ENCODE assay signal across 23 mouse cellular contexts in genomic region chr2:165305438-165305837, GRCm38 (mm10). TPM values are rescaled to one million over a fixed set of nuclear protein-coding genes. Genes with fewer than 3 reads are reported as not detected.
DNase-seq lines count a peak whose midpoint lies in the region; ATAC-seq and TF ChIP-seq lines count a peak whose summit lies in the region.
"Had no signal": no experiment of that assay in that cellular context is flagged by ENCODE, and none has a peak within 500 bp of the region (broad histone marks: within the 10 kb centered on the region; RNA-seq: fewer than 3 reads in every experiment).

No protein-coding gene starts in this region.

- H3K4me1 ChIP-seq in kidney, adult 2 months (ENCODE audit: control insufficient read depth, insufficient read depth, low read length) = peaks cover 17% of the 10 kb centered on the region; the same call in 1 of the 2 replicates
- peaks cover 16% of the 10 kb centered on the region for H3K4me1 ChIP-seq in kidney, embryonic 16.5 days (ENCODE audit: insufficient read depth, low read length)
- no peaks in the 10 kb centered on the region; the same call in 1 of the 2 replicates for H3K4me1 ChIP-seq in liver, embryonic 11.5 days (replicated peaks; ENCODE audit: control insufficient read depth, insufficient read depth, low read length)
- H3K4me1 ChIP-seq: embryonic facial prominence, embryonic 15.5 days; heart, embryonic 10.5 days had no signal

- no peak overlapping the region for H3K4me2 ChIP-seq in kidney, embryonic 16.5 days (replicated peaks; ENCODE audit: low read depth, low read length)
- H3K4me2 ChIP-seq in liver, embryonic 11.5 days = 0 out of 2 replicates have a peak overlapping the region, but pooled peaks have one; percentile 6
- H3K4me2 ChIP-seq: embryonic facial prominence, embryonic 15.5 days; forebrain, embryonic 15.5 days had no signal

- TF ChIP-seq CTCF in kidney, adult 2 months (conservative IDR thresholded peaks at IDR 0.05; ENCODE audit: insufficient read depth, insufficient read length, low read depth, low read length) = no peak

- peaks cover 1% of the 10 kb centered on the region; the same call in 1 of the 2 replicates for H3K36me3 ChIP-seq in kidney, adult 2 months (ENCODE audit: control insufficient read depth, insufficient read depth, low read length)
- H3K36me3 ChIP-seq in kidney, embryonic 16.5 days (ENCODE audit: insufficient read depth, low read length) = peaks cover 46% of the 10 kb centered on the region
- H3K36me3 ChIP-seq in liver, embryonic 11.5 days (ENCODE audit: control insufficient read depth, insufficient read depth, low read length) = peaks cover 15% of the 10 kb centered on the region

- no peak overlapping the region for H3K9ac ChIP-seq in kidney, embryonic 16.5 days (replicated peaks; ENCODE audit: low read length)
- no peak overlapping the region for H3K9ac ChIP-seq in liver, embryonic 11.5 days (ENCODE audit: low read depth, low read length)
- H3K9ac ChIP-seq: embryonic facial prominence, embryonic 15.5 days; forebrain, embryonic 15.5 days had no signal

- no peaks in the 10 kb centered on the region for H3K27me3 ChIP-seq in kidney, adult 2 months (replicated peaks; ENCODE audit: control insufficient read depth, insufficient read depth, low read length)
- H3K27me3 ChIP-seq in kidney, embryonic 16.5 days (ENCODE audit: insufficient read depth, low read length) = no peaks in the 10 kb centered on the region
- H3K27me3 ChIP-seq in liver, embryonic 11.5 days (replicated peaks; ENCODE audit: control insufficient read depth, insufficient read depth, low read length) = no peaks in the 10 kb centered on the region
- H3K27me3 ChIP-seq: embryonic facial prominence, embryonic 15.5 days; forebrain, embryonic 15.5 days had no signal

- H3K27ac ChIP-seq in kidney, adult 2 months (ENCODE audit: insufficient read depth, low read depth, low read length) = no peak overlapping the region
- H3K27ac ChIP-seq in kidney, embryonic 16.5 days (ENCODE audit: low read length) = no peak overlapping the region
- H3K27ac ChIP-seq in liver, embryonic 11.5 days (ENCODE audit: low read depth, low read length) = no peak overlapping the region; the same call in 1 of the 2 replicates
- H3K27ac ChIP-seq: embryonic facial prominence, embryonic 15.5 days; forebrain, embryonic 15.5 days; heart, embryonic 10.5 days had no signal

- TF ChIP-seq POLR2A in kidney, adult 2 months (IDR thresholded peaks at IDR 0.05; ENCODE audit: low read depth, low read length) = no peak

- peak; percentile 59 for DNase-seq in kidney, adult 2 months
- DNase-seq in liver, embryonic 11.5 days (ENCODE audit: low spot score) = no peak
- DNase-seq in liver = no peak
- peak; percentile 30 for DNase-seq in lung, postnatal 36 days
- DNase-seq in lung, adult 18-20 months = no peak
- DNase-seq in heart, adult 9 months (ENCODE audit: low spot score in 2 of 2) = no peak
- DNase-seq: adrenal gland, adult 8-10 months; adrenal gland, postnatal 36 days; B cell, adult 2 months; cerebellum, adult 2 months; cerebellum, postnatal 10 days; embryo, embryonic 11 days; gastrocnemius, postnatal 36 days; heart, adult 11 months; heart, postnatal 10 days; heart, postnatal 4 days had no signal

- no peaks in the 10 kb centered on the region for H3K9me3 ChIP-seq in kidney, embryonic 16.5 days (ENCODE audit: low read length)
- H3K9me3 ChIP-seq in liver, embryonic 11.5 days (ENCODE audit: control insufficient read depth, low read length) = no peaks in the 10 kb centered on the region
- H3K9me3 ChIP-seq: embryonic facial prominence, embryonic 15.5 days; forebrain, embryonic 15.5 days; G1E; heart, embryonic 10.5 days had no signal

- no peak for ATAC-seq in kidney, embryonic 16.5 days (ENCODE audit: low FRiP score, low TSS enrichment)
- no peak for ATAC-seq in liver, embryonic 11.5 days (replicated peaks; ENCODE audit: low FRiP score)
- ATAC-seq: CD4-positive, CD25-positive, alpha-beta regulatory T cell, adult 4 months; forebrain, embryonic 15.5 days had no signal

- WGBS in kidney, adult 2 months = 41% methylated on average over 8 of the region's 8 CpGs
- WGBS in kidney, embryonic 16.5 days = 78% methylated on average over 8 of the region's 8 CpGs
- WGBS in liver, embryonic 11.5 days = 80% methylated on average over 8 of the region's 8 CpGs

- H3K4me3 ChIP-seq in kidney, adult 2 months (ENCODE audit: insufficient read depth, low read depth, low read length) = no peak overlapping the region
- H3K4me3 ChIP-seq in kidney, embryonic 16.5 days (ENCODE audit: low read length) = no peak overlapping the region
- H3K4me3 ChIP-seq in liver, embryonic 11.5 days (ENCODE audit: low read depth, low read length) = no peak overlapping the region
- H3K4me3 ChIP-seq: embryonic facial prominence, embryonic 15.5 days; erythroblast, embryonic 14.5 days; forebrain, embryonic 15.5 days; heart, embryonic 10.5 days had no signal

RNA-seq across cellular contexts. Expression of gene Slc35c2, which starts 17.8 kb away (rescaled TPM):
- polyA plus RNA-seq in kidney, adult 2 months (2012; rRNA removed) = 64.1 and 69.8 TPM in 2 replicates
- 62.4 and 62.8 TPM in 2 replicates for polyA plus RNA-seq in kidney, embryonic 16.5 days (2015; fragmentation: Nextera tagmentation; extraction: Ambion mirVana)
- 53.0 and 64.4 TPM in 2 replicates for polyA plus RNA-seq in liver, embryonic 11.5 days (2014; fragmentation: Nextera tagmentation; extraction: Ambion mirVana)

RNA-seq across cellular contexts. Expression of gene Elmo2, which starts 20.8 kb away (rescaled TPM):
- 56.3 and 59.9 TPM in 2 replicates for polyA plus RNA-seq in kidney, adult 2 months (2012; rRNA removed)
- polyA plus RNA-seq in kidney, embryonic 16.5 days (2015; fragmentation: Nextera tagmentation; extraction: Ambion mirVana) = 88.4 and 93.7 TPM in 2 replicates
- 36.4 and 42.4 TPM in 2 replicates for polyA plus RNA-seq in liver, embryonic 11.5 days (2014; fragmentation: Nextera tagmentation; extraction: Ambion mirVana)

Comparison
In these comparisons a context has a peak if more than half of its experiments do, and no peak if none do; other contexts are left out.
1. DNase-seq: peak in kidney, adult 2 months (single experiment) and lung, postnatal 36 days (single experiment); none in liver, embryonic 11.5 days (single experiment), liver (single experiment), lung, adult 18-20 months (0 of 2) and heart, adult 9 months (0 of 2).